ENCODE assay signal across 20 mouse cellular contexts in genomic region chr9:96460117-96460865, GRCm38 (mm10). TPM values are rescaled to one million over a fixed set of nuclear protein-coding genes. Genes with fewer than 3 reads are reported as not detected.
DNase-seq lines count a peak whose midpoint lies in the region; ATAC-seq and TF ChIP-seq lines count a peak whose summit lies in the region.
"Had no signal": no experiment of that assay in that cellular context is flagged by ENCODE, and none has a peak within 500 bp of the region (broad histone marks: within the 10 kb centered on the region; RNA-seq: fewer than 3 reads in every experiment).

No protein-coding gene starts in this region.

- no peak for TF ChIP-seq EP300 in liver, postnatal 0 days (IDR thresholded peaks at IDR 0.05; ENCODE audit: low read depth)

- no peaks in the 10 kb centered on the region for H3K27me3 ChIP-seq in hindbrain, embryonic 12.5 days
- H3K27me3 ChIP-seq in hindbrain, embryonic 10.5 days (ENCODE audit: insufficient read depth, poor library complexity, severe bottlenecking): no peaks in the 10 kb centered on the region
- no peaks in the 10 kb centered on the region for H3K27me3 ChIP-seq in forebrain, embryonic 11.5 days (ENCODE audit: control insufficient read depth, insufficient read depth, low read length)
- H3K27me3 ChIP-seq in hindbrain, embryonic 15.5 days: no peaks in the 10 kb centered on the region
- H3K27me3 ChIP-seq in neural tube, embryonic 15.5 days (replicated peaks): no peaks in the 10 kb centered on the region
- peaks cover 3% of the 10 kb centered on the region; the same call in 1 of the 2 replicates for H3K27me3 ChIP-seq in liver, postnatal 0 days (ENCODE audit: insufficient read depth, low read length)
- H3K27me3 ChIP-seq: embryonic facial prominence, embryonic 13.5 days; heart, embryonic 15.5 days; limb, embryonic 12.5 days; liver, embryonic 13.5 days had no signal

- no peak for ATAC-seq in hindbrain, embryonic 12.5 days (ENCODE audit: low FRiP score)
- peak; percentile 60; the same call in 1 of the 2 replicates for ATAC-seq in forebrain, embryonic 11.5 days (replicated peaks; ENCODE audit: low FRiP score)
- no peak for ATAC-seq in hindbrain, embryonic 15.5 days (ENCODE audit: low FRiP score, low read depth)
- no peak for ATAC-seq in neural tube, embryonic 15.5 days (ENCODE audit: low FRiP score)
- no peak for ATAC-seq in liver, postnatal 0 days

- no peak overlapping the region for H3K4me3 ChIP-seq in hindbrain, embryonic 12.5 days
- H3K4me3 ChIP-seq in hindbrain, embryonic 10.5 days: no peak overlapping the region
- H3K4me3 ChIP-seq in forebrain, embryonic 11.5 days (ENCODE audit: low read depth, low read length): no peak overlapping the region
- H3K4me3 ChIP-seq in hindbrain, embryonic 15.5 days: no peak overlapping the region
- H3K4me3 ChIP-seq in neural tube, embryonic 15.5 days (replicated peaks): no peak overlapping the region
- no peak overlapping the region for H3K4me3 ChIP-seq in liver, postnatal 0 days (ENCODE audit: low read depth, low read length)
- H3K4me3 ChIP-seq: embryonic facial prominence, embryonic 13.5 days; heart, embryonic 15.5 days; left cerebral cortex, adult 2 months; limb, embryonic 12.5 days; liver, embryonic 13.5 days; myocyte had no signal

- H3K36me3 ChIP-seq in hindbrain, embryonic 12.5 days: peaks cover 13% of the 10 kb centered on the region; the same call in 1 of the 2 replicates
- H3K36me3 ChIP-seq in hindbrain, embryonic 10.5 days: peaks cover 25% of the 10 kb centered on the region
- H3K36me3 ChIP-seq in forebrain, embryonic 11.5 days (ENCODE audit: control insufficient read depth, insufficient read depth, low read length): no peaks in the 10 kb centered on the region; the same call in 1 of the 2 replicates
- H3K36me3 ChIP-seq in hindbrain, embryonic 15.5 days: no peaks in the 10 kb centered on the region
- H3K36me3 ChIP-seq in neural tube, embryonic 15.5 days: peaks cover 5% of the 10 kb centered on the region; the same call in 1 of the 2 replicates
- no peaks in the 10 kb centered on the region for H3K36me3 ChIP-seq in liver, postnatal 0 days (replicated peaks; ENCODE audit: insufficient read depth, low read length)

- 0 out of 2 replicates have a peak, but pooled peaks cover 3% of the 10 kb centered on the region for H3K4me1 ChIP-seq in hindbrain, embryonic 12.5 days
- H3K4me1 ChIP-seq in hindbrain, embryonic 10.5 days (replicated peaks): no peaks in the 10 kb centered on the region
- peaks cover 5% of the 10 kb centered on the region; the same call in 1 of the 2 replicates for H3K4me1 ChIP-seq in forebrain, embryonic 11.5 days (replicated peaks; ENCODE audit: control insufficient read depth, insufficient read depth, low read length)
- H3K4me1 ChIP-seq in hindbrain, embryonic 15.5 days (replicated peaks): 0 out of 2 replicates have a peak, but pooled peaks cover 3% of the 10 kb centered on the region
- no peaks in the 10 kb centered on the region for H3K4me1 ChIP-seq in neural tube, embryonic 15.5 days
- no peaks in the 10 kb centered on the region for H3K4me1 ChIP-seq in liver, postnatal 0 days (ENCODE audit: insufficient read depth)
- H3K4me1 ChIP-seq: heart, embryonic 15.5 days; liver, embryonic 13.5 days had no signal

- H3K4me2 ChIP-seq in hindbrain, embryonic 12.5 days (replicated peaks): no peak overlapping the region
- H3K4me2 ChIP-seq in forebrain, embryonic 11.5 days (ENCODE audit: low read depth, low read length, severe bottlenecking): 0 out of 2 replicates have a peak overlapping the region, but pooled peaks have one; percentile 5
- no peak overlapping the region for H3K4me2 ChIP-seq in hindbrain, embryonic 15.5 days
- no peak overlapping the region for H3K4me2 ChIP-seq in neural tube, embryonic 15.5 days
- H3K4me2 ChIP-seq in liver, postnatal 0 days (ENCODE audit: low read depth, low read length): no peak overlapping the region
- H3K4me2 ChIP-seq: embryonic facial prominence, embryonic 13.5 days; heart, embryonic 15.5 days; limb, embryonic 12.5 days; liver, embryonic 13.5 days had no signal

- peak overlapping the region; percentile 23; the same call in 1 of the 2 replicates for H3K27ac ChIP-seq in hindbrain, embryonic 12.5 days
- H3K27ac ChIP-seq in hindbrain, embryonic 10.5 days: no peak overlapping the region
- H3K27ac ChIP-seq in forebrain, embryonic 11.5 days (ENCODE audit: low read depth, low read length): peak overlapping the region; percentile 53; the same call in 1 of the 2 replicates
- peak overlapping the region; percentile 49 for H3K27ac ChIP-seq in hindbrain, embryonic 15.5 days (replicated peaks)
- peak overlapping the region; percentile 61 for H3K27ac ChIP-seq in neural tube, embryonic 15.5 days (replicated peaks)
- H3K27ac ChIP-seq in liver, postnatal 0 days (ENCODE audit: low read depth): no peak overlapping the region
- H3K27ac ChIP-seq: embryonic facial prominence, embryonic 13.5 days; heart, embryonic 15.5 days; left cerebral cortex, adult 2 months; limb, embryonic 12.5 days; liver, embryonic 13.5 days had no signal

- no peak for TF ChIP-seq CTCF in liver, postnatal 0 days (IDR thresholded peaks at IDR 0.05; ENCODE audit: low read depth)

- peaks cover 16% of the 10 kb centered on the region for H3K9me3 ChIP-seq in hindbrain, embryonic 12.5 days (replicated peaks)
- peaks cover 13% of the 10 kb centered on the region for H3K9me3 ChIP-seq in hindbrain, embryonic 10.5 days
- peaks cover 10% of the 10 kb centered on the region for H3K9me3 ChIP-seq in forebrain, embryonic 11.5 days (ENCODE audit: control insufficient read depth, low read length)
- H3K9me3 ChIP-seq in hindbrain, embryonic 15.5 days: no peaks in the 10 kb centered on the region
- no peaks in the 10 kb centered on the region for H3K9me3 ChIP-seq in neural tube, embryonic 15.5 days (replicated peaks)
- H3K9me3 ChIP-seq in liver, postnatal 0 days (ENCODE audit: low read length): peaks cover 10% of the 10 kb centered on the region
- H3K9me3 ChIP-seq: heart, embryonic 15.5 days; liver, embryonic 13.5 days had no signal

- no peak overlapping the region for H3K9ac ChIP-seq in hindbrain, embryonic 12.5 days
- H3K9ac ChIP-seq in forebrain, embryonic 11.5 days (ENCODE audit: low read length): no peak overlapping the region
- H3K9ac ChIP-seq in hindbrain, embryonic 15.5 days: no peak overlapping the region
- H3K9ac ChIP-seq in neural tube, embryonic 15.5 days (replicated peaks): no peak overlapping the region
- no peak overlapping the region for H3K9ac ChIP-seq in liver, postnatal 0 days (replicated peaks)
- H3K9ac ChIP-seq: embryonic facial prominence, embryonic 13.5 days; heart, embryonic 15.5 days; limb, embryonic 12.5 days; liver, embryonic 13.5 days had no signal

- no peak for DNase-seq in hindbrain, embryonic 10.5 days (ENCODE audit: low spot score)
- no peak for DNase-seq in forebrain, embryonic 11.5 days (ENCODE audit: low spot score)
- DNase-seq in liver, postnatal 0 days: no peak
- DNase-seq in thymus, postnatal 0 days (ENCODE audit: low spot score): no peak
- no peak for DNase-seq in adrenal gland, postnatal 25 days
- DNase-seq: adrenal gland, adult 8-10 months; cerebellum, adult 9-10 months; heart, adult 18-20 months; kidney, adult 18-20 months; kidney, postnatal 25 days; liver, embryonic 13.5 days; right cerebral cortex, postnatal 25 days had no signal

- WGBS in hindbrain, embryonic 12.5 days: 75% methylated on average over 10 of the region's 10 CpGs
- WGBS in hindbrain, embryonic 10.5 days: 85% methylated on average over 10 of the region's 10 CpGs
- 35% methylated on average over 10 of the region's 10 CpGs for WGBS in forebrain, embryonic 11.5 days
- 71% methylated on average over 10 of the region's 10 CpGs for WGBS in hindbrain, embryonic 15.5 days
- WGBS in neural tube, embryonic 15.5 days: 72% methylated on average over 10 of the region's 10 CpGs
- WGBS in liver, postnatal 0 days (ENCODE audit: insufficient replicate concordance): 83% methylated on average over 10 of the region's 10 CpGs

RNA-seq across cellular contexts. Expression of gene Rnf7, which starts 18.2 kb away (rescaled TPM):
- 230 and 240 TPM in 2 replicates for polyA plus RNA-seq in hindbrain, embryonic 12.5 days (2016; fragmentation: Nextera tagmentation; extraction: Ambion mirVana)
- 269 and 272 TPM in 2 replicates for polyA plus RNA-seq in hindbrain, embryonic 10.5 days (2016; fragmentation: Nextera tagmentation; extraction: Ambion mirVana)
- 247 and 262 TPM in 2 replicates for polyA plus RNA-seq in forebrain, embryonic 11.5 days (2014; fragmentation: Nextera tagmentation; extraction: Ambion mirVana)
- 205 and 214 TPM in 2 replicates for polyA plus RNA-seq in hindbrain, embryonic 15.5 days (2015; fragmentation: Nextera tagmentation; extraction: Ambion mirVana)
- polyA plus RNA-seq in neural tube, embryonic 15.5 days (2015; fragmentation: Nextera tagmentation; extraction: Ambion mirVana): 215 and 221 TPM in 2 replicates
- polyA plus RNA-seq in liver, postnatal 0 days (2015; fragmentation: Nextera tagmentation; extraction: Ambion mirVana): 58.6 and 62.4 TPM in 2 replicates
- polyA plus RNA-seq in thymus, postnatal 0 days (2015; fragmentation: Nextera tagmentation; extraction: Ambion mirVana): 196 and 200 TPM in 2 replicates
- 63.1 and 68.2 TPM in 2 replicates for total RNA-seq in adrenal gland, postnatal 25 days (2021)

Comparison
In these comparisons a context has a peak if more than half of its experiments do, and no peak if none do; other contexts are left out.
1. H3K27ac ChIP-seq: peak in hindbrain, embryonic 12.5 days (single experiment), forebrain, embryonic 11.5 days (single experiment), hindbrain, embryonic 15.5 days (single experiment) and neural tube, embryonic 15.5 days (single experiment); none in hindbrain, embryonic 10.5 days (single experiment) and liver, postnatal 0 days (single experiment).